In genomic region chr9:109054712-109055111, GRCm38 (mm10) we compare ENCODE assay signal across 8 mouse cellular contexts. TPM values are rescaled to one million over a fixed set of nuclear protein-coding genes. Genes with fewer than 3 reads are reported as not detected.
DNase-seq lines count a peak whose midpoint lies in the region; ATAC-seq lines count a peak whose summit lies in the region.

No protein-coding gene starts in this region.

- WGBS in limb, embryonic 13.5 days: 5% methylated on average over 7 of the region's 7 CpGs
- whole genome bisulfite sequencing in midbrain, embryonic 14.5 days: 13% methylated on average over 7 of the region's 7 CpGs

- peak; percentile 26; the same call in 1 of the 2 replicates for ATAC-seq in limb, embryonic 13.5 days (ENCODE audit: low FRiP score, low read depth)
- ATAC-seq in midbrain, embryonic 14.5 days (ENCODE audit: low FRiP score, low TSS enrichment): peak; percentile 56; the same call in 1 of the 2 replicates

- peak overlapping the region; percentile 46 for H3K4me2 ChIP-seq in limb, embryonic 13.5 days (replicated peaks)
- H3K4me2 ChIP-seq in midbrain, embryonic 14.5 days (ENCODE audit: low read length): peak overlapping the region; percentile 54

- DNase-seq in ovary, postnatal 36 days (ENCODE audit: low spot score): peak; percentile 42
- no peak for DNase-seq in ovary, postnatal 14 days (ENCODE audit: low spot score)
- DNase-seq in embryo, embryonic 10.5 days (ENCODE audit: low spot score): peak; percentile 73
- DNase-seq in heart, adult 11 months: peak; percentile 99
- peak; percentile 70 for DNase-seq in kidney, adult 11 months
- DNase-seq in midbrain, embryonic 14.5 days: peak; percentile 82
- peak; percentile 58 to 74 for DNase-seq in spleen, postnatal 4 days (ENCODE audit: low spot score in 2 of 2)

- H3K9me3 ChIP-seq in limb, embryonic 13.5 days: no peaks in the 10 kb centered on the region
- no peaks in the 10 kb centered on the region for H3K9me3 ChIP-seq in midbrain, embryonic 14.5 days (ENCODE audit: control insufficient read depth, low read length)

- peaks cover 18% of the 10 kb centered on the region for H3K4me1 ChIP-seq in limb, embryonic 13.5 days
- H3K4me1 ChIP-seq in midbrain, embryonic 14.5 days (ENCODE audit: control insufficient read depth, insufficient read depth, low read length): peaks cover 15% of the 10 kb centered on the region

- H3K27me3 ChIP-seq in limb, embryonic 13.5 days: no peaks in the 10 kb centered on the region
- no peaks in the 10 kb centered on the region for H3K27me3 ChIP-seq in midbrain, embryonic 14.5 days (ENCODE audit: control insufficient read depth, insufficient read depth, low read length)

- H3K36me3 ChIP-seq in limb, embryonic 13.5 days: peaks cover 56% of the 10 kb centered on the region
- H3K36me3 ChIP-seq in midbrain, embryonic 14.5 days (ENCODE audit: control insufficient read depth, insufficient read depth, low read length): peaks cover 25% of the 10 kb centered on the region

- peak overlapping the region; percentile 27 for H3K4me3 ChIP-seq in limb, embryonic 13.5 days
- peak overlapping the region; percentile 31 for H3K4me3 ChIP-seq in midbrain, embryonic 14.5 days (replicated peaks; ENCODE audit: low read depth, low read length)

- no peak overlapping the region for H3K27ac ChIP-seq in limb, embryonic 13.5 days
- peak overlapping the region; percentile 66 for H3K27ac ChIP-seq in midbrain, embryonic 14.5 days (replicated peaks; ENCODE audit: low read depth, low read length)

- H3K9ac ChIP-seq in limb, embryonic 13.5 days: peak overlapping the region; percentile 40
- H3K9ac ChIP-seq in midbrain, embryonic 14.5 days (replicated peaks; ENCODE audit: low read length): peak overlapping the region; percentile 48; the same call in 1 of the 2 replicates

RNA-seq across cellular contexts. Expression of gene Trex1, which starts 4.8 kb away (rescaled TPM):
- polyA plus RNA-seq in limb, embryonic 13.5 days (2015; fragmentation: Nextera tagmentation; extraction: Ambion mirVana): 9.0 and 11.8 TPM in 2 replicates
- 15.3 and 18.8 TPM in 2 replicates for polyA plus RNA-seq in midbrain, embryonic 14.5 days (2014; fragmentation: Nextera tagmentation; extraction: Ambion mirVana)

RNA-seq across cellular contexts. Expression of gene Shisa5, which starts 16.3 kb away (rescaled TPM):
- polyA plus RNA-seq in limb, embryonic 13.5 days (2015; fragmentation: Nextera tagmentation; extraction: Ambion mirVana): 84.1 and 87.1 TPM in 2 replicates
- polyA plus RNA-seq in midbrain, embryonic 14.5 days (2014; fragmentation: Nextera tagmentation; extraction: Ambion mirVana): 49.1 and 49.9 TPM in 2 replicates

RNA-seq across cellular contexts. Expression of gene Atrip, which starts 19.2 kb away (rescaled TPM):
- 29.0 and 31.1 TPM in 2 replicates for polyA plus RNA-seq in limb, embryonic 13.5 days (2015; fragmentation: Nextera tagmentation; extraction: Ambion mirVana)
- 26.5 and 28.6 TPM in 2 replicates for polyA plus RNA-seq in midbrain, embryonic 14.5 days (2014; fragmentation: Nextera tagmentation; extraction: Ambion mirVana)

RNA-seq across cellular contexts. Expression of gene Ccdc51, which starts 27.6 kb away (rescaled TPM):
- polyA plus RNA-seq in limb, embryonic 13.5 days (2015; fragmentation: Nextera tagmentation; extraction: Ambion mirVana): 13.4 and 14.2 TPM in 2 replicates
- polyA plus RNA-seq in midbrain, embryonic 14.5 days (2014; fragmentation: Nextera tagmentation; extraction: Ambion mirVana): 14.0 and 15.4 TPM in 2 replicates

RNA-seq across cellular contexts. Expression of gene Tma7, which starts 27.7 kb away (rescaled TPM):
- 711 TPM in 2 replicates for polyA plus RNA-seq in limb, embryonic 13.5 days (2015; fragmentation: Nextera tagmentation; extraction: Ambion mirVana)
- 733 and 824 TPM in 2 replicates for polyA plus RNA-seq in midbrain, embryonic 14.5 days (2014; fragmentation: Nextera tagmentation; extraction: Ambion mirVana)
